Mouse (Mus musculus): ENCODE measurements at regions not wholly inside any gene's neighbourhood (a gene's known extent, or its start where the extent isn't known, plus 50 kb on each side); places are given as distances from the start of the nearest gene placed in this dataset.

DNA sequence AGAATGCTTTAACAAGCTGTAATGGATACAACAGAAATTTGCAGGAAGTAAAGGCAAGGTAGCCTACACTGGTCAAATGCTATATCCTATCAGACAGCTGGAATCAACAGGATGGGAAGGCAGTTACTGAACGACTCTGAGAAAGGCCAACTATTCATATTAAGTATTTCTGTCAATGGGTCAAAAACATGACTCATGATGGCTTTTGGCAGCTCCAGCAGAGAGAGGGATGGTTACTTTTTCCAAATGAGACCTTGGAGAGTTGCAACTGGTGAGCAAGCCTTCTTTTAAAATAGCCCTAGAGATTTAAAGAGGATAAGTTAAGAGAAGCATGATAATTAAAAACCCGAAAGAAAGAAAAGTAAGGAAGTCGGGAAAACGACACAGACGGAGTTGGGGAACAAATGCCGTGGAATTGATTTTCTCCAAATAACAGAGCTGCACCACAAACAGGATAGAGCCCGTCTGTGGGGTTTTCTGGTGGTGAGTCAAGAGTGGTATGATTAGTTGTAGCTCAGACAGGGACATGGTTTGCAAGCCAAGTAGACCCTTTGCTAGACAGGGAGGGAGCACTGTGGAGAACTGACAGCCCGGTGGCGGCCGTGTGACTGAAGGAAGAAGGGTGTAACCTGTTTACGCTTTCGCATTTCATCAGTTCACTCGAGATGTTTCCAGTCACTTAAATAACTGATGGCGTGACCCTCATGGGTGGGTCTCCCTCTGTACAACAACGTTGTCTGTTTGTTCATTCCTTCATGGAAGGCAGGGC, 3638.1 kb upstream of the Gm7489 start:
- DNase-seq, result no peak

- DNase-seq, result no peak
Observed at GRCm38 (mm10) chr15:50260057-50260456, 3624.6 kb upstream of the Gm7489 start.

- DNase-seq, result peak; percentile 31 to 67
Observed at GRCm38 (mm10) chr15:50261245-50261872, 3623.3 kb upstream of the Gm7489 start.

DNA sequence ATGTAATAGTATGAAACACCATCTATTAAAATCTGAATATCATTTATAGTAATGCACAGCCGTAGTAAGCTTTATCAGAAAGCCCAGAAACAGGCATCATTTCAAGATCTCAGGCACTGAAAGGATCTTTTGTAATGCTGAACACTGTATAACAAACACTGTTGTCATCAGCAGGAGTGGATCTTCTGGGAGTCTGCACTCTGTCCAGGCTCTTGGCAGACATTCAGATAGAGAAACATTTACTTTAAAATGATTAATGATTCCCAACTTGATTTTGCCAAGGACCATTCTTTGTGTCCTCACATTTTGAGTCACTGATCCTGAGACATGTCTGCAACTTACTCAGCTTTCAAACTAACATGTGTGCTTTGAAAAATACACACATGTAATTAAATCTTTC, 3617.2 kb upstream of the Gm7489 start:
- DNase-seq, result peak in 1 of 2 experiments; percentile 11

- no peak for DNase-seq
Observed at GRCm38 (mm10) chr15:50271646-50272045, 3613.1 kb upstream of the Gm7489 start.

DNA sequence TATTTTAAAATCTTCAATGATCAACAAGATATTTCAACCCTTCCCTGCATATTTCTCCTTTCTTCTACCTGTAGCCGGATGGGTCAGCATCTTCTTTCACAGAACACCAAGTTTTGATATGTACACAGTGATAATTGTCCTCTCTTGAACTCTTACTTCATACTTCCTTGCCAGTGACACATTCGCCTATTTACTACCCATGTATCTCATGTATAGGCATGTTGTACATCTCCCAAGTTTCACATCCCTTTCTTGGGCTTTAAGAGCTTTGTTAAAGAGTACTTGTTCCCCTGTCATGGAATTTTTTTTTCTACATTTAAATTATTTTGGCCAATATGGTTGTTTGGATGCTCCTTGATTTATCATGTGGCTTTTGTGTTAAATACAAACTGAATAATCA, 3602.1 kb upstream of the Gm7489 start:
- DNase-seq, result no peak

DNA sequence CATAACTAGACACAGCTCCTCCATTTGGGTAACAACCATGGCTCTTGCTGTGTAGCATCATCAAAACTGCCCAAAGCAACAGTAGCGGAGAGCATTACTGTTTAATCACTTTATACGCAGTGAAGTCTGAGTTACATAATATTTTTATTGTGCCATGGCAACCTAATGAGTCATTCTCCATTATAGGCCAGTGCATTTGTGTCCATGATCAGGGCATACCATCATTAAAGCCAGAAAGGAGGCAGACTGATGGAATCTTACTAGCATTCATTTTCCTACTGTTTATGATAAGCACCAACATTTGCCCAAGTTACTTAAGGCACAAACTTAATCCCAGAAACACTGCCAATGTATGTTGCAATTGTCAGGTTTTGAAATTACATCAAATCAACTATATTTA, 3601.2 kb upstream of the Gm7489 start:
- DNase-seq, result no peak

GRCm38 (mm10) chr15:50301831-50302230, 3582.9 kb upstream of the Gm7489 start:
- no peak for DNase-seq

GRCm38 (mm10) chr15:50304085-50304484, 3580.6 kb upstream of the Gm7489 start:
- no peak for DNase-seq

- no peak for DNase-seq
Observed at GRCm38 (mm10) chr15:50320796-50321195, 3563.9 kb upstream of the Gm7489 start.

GRCm38 (mm10) chr15:50345536-50345935, 3539.2 kb upstream of the Gm7489 start:
- no peak for DNase-seq

GRCm38 (mm10) chr15:50346953-50347352, 3537.8 kb upstream of the Gm7489 start:
- no peak for DNase-seq

DNA sequence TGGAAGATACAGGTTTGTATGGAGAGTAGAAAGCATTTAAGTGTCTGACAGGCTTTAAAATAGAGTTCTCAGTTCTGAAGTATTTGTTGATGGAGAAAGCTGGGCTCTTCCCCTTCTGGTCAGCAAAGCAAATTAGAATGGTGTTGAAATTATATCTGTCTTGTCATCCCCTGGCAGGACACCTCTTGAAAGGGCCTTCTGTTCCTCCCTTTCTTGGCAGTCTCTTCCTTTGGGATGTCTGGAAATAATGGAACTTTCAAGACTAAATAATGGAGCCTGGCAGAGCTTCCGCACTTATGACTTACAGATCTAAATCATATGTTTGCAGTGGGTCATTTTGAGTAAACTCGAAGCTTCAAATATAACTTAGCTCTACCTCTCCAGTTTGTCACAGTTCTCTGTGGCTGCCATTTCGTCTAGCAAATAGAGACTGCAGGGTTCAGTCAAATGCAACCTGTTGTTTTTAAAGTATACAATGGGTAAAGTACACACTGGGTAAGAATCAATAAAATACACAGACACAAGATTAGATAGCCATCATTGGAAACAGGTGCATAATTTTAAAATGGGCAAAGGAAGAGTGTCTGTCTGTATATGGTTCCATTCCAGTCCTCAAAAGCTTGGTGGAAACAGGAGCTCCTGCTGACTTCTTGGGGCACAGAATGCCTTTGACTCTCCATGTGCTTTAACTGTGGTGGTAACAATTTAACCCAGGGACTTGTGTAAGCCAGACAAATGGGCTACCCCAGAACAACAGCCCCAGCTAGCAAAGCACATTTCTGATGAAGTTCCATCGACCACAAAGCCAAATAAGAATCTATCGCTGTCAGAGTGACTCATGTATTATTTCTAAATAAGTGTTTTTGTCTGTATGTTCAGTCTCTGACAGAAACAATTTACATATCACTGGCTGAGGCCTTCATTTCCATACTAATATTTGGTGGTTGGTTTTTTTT, 3524.4 kb upstream of the Gm7489 start:
- DNase-seq, result peak in 1 of 2 experiments; percentile 22

- DNase-seq, result peak in 1 of 2 experiments; percentile 24
Observed at GRCm38 (mm10) chr15:50361334-50361733, 3523.4 kb upstream of the Gm7489 start.

GRCm38 (mm10) chr15:50361751-50362507, 3522.8 kb upstream of the Gm7489 start:
- DNase-seq, result no peak

- no peak for DNase-seq
Observed at GRCm38 (mm10) chr15:50400006-50400781, 3484.5 kb upstream of the Gm7489 start.

GRCm38 (mm10) chr15:50401386-50401785, 3483.3 kb upstream of the Gm7489 start:
- no peak for DNase-seq

GRCm38 (mm10) chr15:50402551-50402950, 3482.2 kb upstream of the Gm7489 start:
- no peak for DNase-seq

DNA sequence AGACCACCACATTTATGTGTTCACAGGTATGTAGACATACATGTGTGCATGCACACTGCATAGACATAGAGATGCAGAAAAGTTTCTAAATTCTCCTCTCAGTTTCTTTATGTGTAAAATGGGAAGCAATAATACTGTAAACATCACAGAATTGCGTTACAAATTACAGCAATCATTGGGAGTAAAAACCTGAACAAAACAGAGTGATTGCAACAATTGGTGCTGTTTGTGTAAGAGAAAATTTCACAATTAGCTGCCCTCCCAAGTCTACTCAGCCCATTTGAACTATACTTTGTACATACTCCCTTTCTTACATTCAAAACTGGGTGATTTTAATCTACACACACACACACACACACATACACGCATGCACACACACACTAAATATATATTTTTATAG, 3480.8 kb upstream of the Gm7489 start:
- no peak for DNase-seq

DNA sequence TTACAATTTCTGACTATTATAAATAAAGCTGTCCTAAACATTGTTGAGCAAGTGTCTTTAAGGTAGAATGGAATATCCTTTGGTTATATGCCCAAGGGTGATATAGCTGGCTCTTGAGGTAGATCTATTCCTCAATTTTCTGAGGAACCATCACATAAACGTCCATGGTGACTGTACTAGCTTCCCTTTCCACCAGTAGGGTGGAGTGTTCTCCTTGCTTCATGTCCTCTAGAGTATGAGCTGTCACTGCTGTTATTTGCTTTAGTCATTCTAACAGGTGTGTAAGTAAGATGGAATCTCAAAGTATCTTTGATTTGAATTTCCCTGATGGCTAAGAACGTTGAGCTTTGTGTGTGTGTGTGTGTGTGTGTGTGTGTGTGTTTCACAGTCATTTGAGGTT, 3475.7 kb upstream of the Gm7489 start:
- no peak for DNase-seq

DNA sequence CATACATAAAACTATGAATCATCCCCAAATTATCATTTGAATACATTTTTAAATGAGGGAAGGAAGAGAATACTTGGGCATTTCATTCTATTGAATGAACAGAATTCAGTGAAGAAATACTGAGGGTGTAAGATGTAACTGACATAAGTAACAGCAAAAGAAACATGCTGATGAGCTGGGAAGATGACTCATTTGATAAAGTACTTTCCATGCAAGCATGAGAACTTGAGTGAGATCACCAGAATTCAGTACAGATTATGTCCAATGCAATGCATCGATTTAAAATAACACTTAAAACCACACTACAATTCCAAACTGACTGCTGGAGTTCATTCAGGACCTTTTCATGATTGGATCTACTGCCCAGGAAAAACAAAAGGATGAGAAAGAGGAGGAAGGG, 3467.1 kb upstream of the Gm7489 start:
- DNase-seq, result no peak

Measured in kidney, postnatal 25 days (tissue).